In the genomic region with DNA sequence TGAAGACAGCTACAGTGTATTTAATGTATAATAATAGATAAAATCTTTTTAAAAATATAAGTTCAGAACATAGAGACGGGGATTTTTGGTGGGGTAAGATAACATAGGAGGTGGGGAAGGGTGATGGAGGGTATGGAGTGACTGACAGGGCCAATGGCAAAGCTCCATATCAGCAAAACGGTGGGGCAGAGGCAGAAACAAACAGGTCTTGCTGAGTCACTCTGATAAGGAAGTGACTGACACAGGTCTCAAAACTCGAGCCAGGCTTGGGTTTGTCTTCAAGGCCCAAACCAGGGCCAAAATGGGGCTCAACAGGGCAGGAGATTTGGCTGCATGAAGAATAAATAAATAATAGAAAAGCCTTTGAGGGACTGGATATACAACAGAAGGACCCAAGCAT, we compare ENCODE assay signal across 31 mouse cellular contexts. TPM values are rescaled to one million over a fixed set of nuclear protein-coding genes. Genes with fewer than 3 reads are reported as not detected.
DNase-seq lines count a peak whose midpoint lies in the region; ATAC-seq and TF ChIP-seq lines count a peak whose summit lies in the region.
"Had no signal": no experiment of that assay in that cellular context is flagged by ENCODE, and none has a peak within 500 bp of the region (broad histone marks: within the 10 kb centered on the region; RNA-seq: fewer than 3 reads in every experiment).

No protein-coding gene starts in this region.

- 0 out of 2 replicates have a peak, but pooled peaks cover 1% of the 10 kb centered on the region for H3K9me3 ChIP-seq in liver, embryonic 13.5 days (replicated peaks)
- H3K9me3 ChIP-seq in liver, embryonic 12.5 days (replicated peaks), result no peaks in the 10 kb centered on the region
- H3K9me3 ChIP-seq in MEL (replicated peaks; ENCODE audit: insufficient read depth, low read length), result no peaks in the 10 kb centered on the region
- H3K9me3 ChIP-seq: embryonic facial prominence, embryonic 15.5 days; forebrain, embryonic 12.5 days; limb, embryonic 10.5 days; limb, embryonic 15.5 days; neural tube, embryonic 12.5 days had no signal

- H3K36me3 ChIP-seq in liver, embryonic 13.5 days, result no peaks in the 10 kb centered on the region
- no peaks in the 10 kb centered on the region for H3K36me3 ChIP-seq in liver, embryonic 12.5 days
- peaks cover 0 to 5% of the 10 kb centered on the region in 2 experiments; a peak in 2 of 4 replicates for H3K36me3 ChIP-seq in MEL (ENCODE audit: control insufficient read depth in 1 of 2, insufficient read depth in 2 of 2, low read length in 2 of 2)
- H3K36me3 ChIP-seq: embryonic facial prominence, embryonic 10.5 days; embryonic facial prominence, embryonic 15.5 days; forebrain, embryonic 12.5 days; heart, embryonic 13.5 days; hindbrain, embryonic 10.5 days; limb, embryonic 10.5 days; limb, embryonic 15.5 days; neural tube, embryonic 12.5 days had no signal

- H3K4me2 ChIP-seq in liver, embryonic 13.5 days, result no peak overlapping the region
- H3K4me2 ChIP-seq in liver, embryonic 12.5 days, result no peak overlapping the region
- H3K4me2 ChIP-seq: embryonic facial prominence, embryonic 15.5 days; forebrain, embryonic 12.5 days; heart, embryonic 13.5 days; limb, embryonic 15.5 days; neural tube, embryonic 12.5 days had no signal

- TF ChIP-seq RAD21 in MEL (IDR thresholded peaks at IDR 0.05; ENCODE audit: low read depth, low read length), result no peak

- TF ChIP-seq CTCF in MEL (IDR thresholded peaks at IDR 0.05 in 2 of 3, conservative IDR thresholded peaks at IDR 0.05 in 1 of 3; ENCODE audit: control insufficient read depth in 1 of 3, insufficient read depth in 1 of 3, low read depth in 2 of 3, low read length in 3 of 3, poor library complexity in 1 of 3, severe bottlenecking in 1 of 3), result no peak

- H3K27ac ChIP-seq in liver, embryonic 13.5 days, result no peak overlapping the region
- H3K27ac ChIP-seq in liver, embryonic 12.5 days, result no peak overlapping the region
- peak overlapping the region; percentile 75 for H3K27ac ChIP-seq in MEL (ENCODE audit: control insufficient read depth, low read depth, low read length)
- H3K27ac ChIP-seq: embryonic facial prominence, embryonic 10.5 days; embryonic facial prominence, embryonic 15.5 days; forebrain, embryonic 12.5 days; heart, embryonic 13.5 days; hindbrain, embryonic 10.5 days; kidney, postnatal 0 days; limb, embryonic 10.5 days; limb, embryonic 15.5 days; macrophage; neural tube, embryonic 12.5 days had no signal

- H3K27me3 ChIP-seq in liver, embryonic 13.5 days, result no peaks in the 10 kb centered on the region
- H3K27me3 ChIP-seq in liver, embryonic 12.5 days (replicated peaks), result no peaks in the 10 kb centered on the region
- no peaks in the 10 kb centered on the region for H3K27me3 ChIP-seq in MEL (ENCODE audit: control insufficient read depth in 1 of 2, insufficient read depth in 2 of 2, low read length in 2 of 2)
- H3K27me3 ChIP-seq: embryonic facial prominence, embryonic 15.5 days; forebrain, embryonic 12.5 days; heart, embryonic 13.5 days; limb, embryonic 15.5 days; neural tube, embryonic 12.5 days had no signal

- peak; percentile 4 for DNase-seq in liver, embryonic 13.5 days
- DNase-seq in MEL (ENCODE audit: low read depth, low spot score), result peak; percentile 85
- peak; percentile 2 for DNase-seq in c-Kit-negative CD71-positive TER-119-positive erythroid progenitor cells, embryonic 14.5 days (ENCODE audit: low read depth, low spot score)
- no peak for DNase-seq in left cerebral cortex, postnatal 25 days (ENCODE audit: low spot score in 2 of 2)
- no peak for DNase-seq in lung, postnatal 10 days
- DNase-seq: adrenal gland, postnatal 25 days; B cell, adult 2 months; cerebellum, adult 2 months; cerebellum, postnatal 25 days; gastrocnemius, postnatal 10 days; heart, postnatal 10 days; kidney, adult 18-20 months; kidney, postnatal 4 days; liver, postnatal 0 days; midbrain, embryonic 14.5 days; right cerebral cortex, adult 18-20 months; spleen, adult 18-20 months; thymus, postnatal 14 days had no signal

- peak; percentile 61 to 80 for TF ChIP-seq EP300 in MEL (IDR thresholded peaks at IDR 0.05; ENCODE audit: low read depth in 1 of 2, low read length in 2 of 2)

- no peak for TF ChIP-seq POLR2A in MEL (IDR thresholded peaks at IDR 0.05; ENCODE audit: control insufficient read depth in 1 of 2, insufficient read depth in 1 of 2, low read depth in 1 of 2, low read length in 2 of 2, poor library complexity in 1 of 2)

- no peaks in the 10 kb centered on the region for H3K79me2 ChIP-seq in MEL (ENCODE audit: control insufficient read depth, insufficient read depth, low read length, poor library complexity)

- H3K4me1 ChIP-seq in liver, embryonic 13.5 days (replicated peaks), result peaks cover 3% of the 10 kb centered on the region; the same call in 1 of the 2 replicates
- peaks cover 5% of the 10 kb centered on the region for H3K4me1 ChIP-seq in liver, embryonic 12.5 days
- peaks cover 0 to 8% of the 10 kb centered on the region in 2 experiments; a peak in 3 of 4 replicates for H3K4me1 ChIP-seq in MEL (ENCODE audit: control insufficient read depth in 1 of 2, insufficient read depth in 2 of 2, low read length in 2 of 2)
- H3K4me1 ChIP-seq: embryonic facial prominence, embryonic 10.5 days; embryonic facial prominence, embryonic 15.5 days; forebrain, embryonic 12.5 days; heart, embryonic 13.5 days; hindbrain, embryonic 10.5 days; limb, embryonic 10.5 days; limb, embryonic 15.5 days; neural tube, embryonic 12.5 days had no signal

- intact Hi-C loops in left cerebral cortex, postnatal 25 days (cut with DNase I), result no loop called here

- WGBS in liver, embryonic 13.5 days (ENCODE audit: insufficient replicate concordance), result 18% methylated on average over 3 of the region's 3 CpGs
- 33% methylated on average over 3 of the region's 3 CpGs for WGBS in liver, embryonic 12.5 days (ENCODE audit: insufficient replicate concordance)

- H3K4me3 ChIP-seq in liver, embryonic 13.5 days (replicated peaks), result no peak overlapping the region
- no peak overlapping the region for H3K4me3 ChIP-seq in liver, embryonic 12.5 days
- H3K4me3 ChIP-seq in MEL (ENCODE audit: control insufficient read depth in 1 of 2, insufficient read depth in 1 of 2, low read depth in 2 of 2, low read length in 2 of 2), result no peak overlapping the region
- H3K4me3 ChIP-seq: embryonic facial prominence, embryonic 10.5 days; embryonic facial prominence, embryonic 15.5 days; forebrain, embryonic 12.5 days; heart, embryonic 13.5 days; hindbrain, embryonic 10.5 days; limb, embryonic 10.5 days; limb, embryonic 15.5 days; neural tube, embryonic 12.5 days had no signal

- ATAC-seq in liver, embryonic 13.5 days (ENCODE audit: low read depth), result no peak
- no peak for ATAC-seq in liver, embryonic 12.5 days
- ATAC-seq in monocyte, adult 5-6 weeks (replicated peaks; ENCODE audit: insufficient number of reproducible peaks, low FRiP score, low TSS enrichment, poor library complexity, severe bottlenecking), result no peak
- ATAC-seq: hindbrain, embryonic 16.5 days; liver, postnatal 0 days had no signal

- no peak overlapping the region for H3K9ac ChIP-seq in liver, embryonic 13.5 days
- no peak overlapping the region for H3K9ac ChIP-seq in liver, embryonic 12.5 days
- H3K9ac ChIP-seq in MEL (ENCODE audit: control insufficient read depth, low read depth, low read length, poor library complexity, severe bottlenecking), result no peak overlapping the region
- H3K9ac ChIP-seq: embryonic facial prominence, embryonic 15.5 days; forebrain, embryonic 12.5 days; heart, embryonic 13.5 days; limb, embryonic 15.5 days; liver, postnatal 0 days; neural tube, embryonic 12.5 days had no signal

TF ChIP-seq in MEL, 35 proteins besides CTCF, POLR2A, EP300 and RAD21:
- peak; percentile 25; the same call in 1 of the 2 replicates for TF ChIP-seq RCOR1 (IDR thresholded peaks at IDR 0.05; ENCODE audit: low read depth, low read length)
- no peak for TF ChIP-seq USF1 (IDR thresholded peaks at IDR 0.05; ENCODE audit: low read depth, low read length)
- TF ChIP-seq HCFC1 (IDR thresholded peaks at IDR 0.05; ENCODE audit: low read depth, low read length), result peak; percentile 72
- TF ChIP-seq POLR2AphosphoS5 (IDR thresholded peaks at IDR 0.05; ENCODE audit: borderline replicate concordance, low read depth, low read length), result no peak
- 0 out of 2 replicates have a peak, but pooled peaks have one; percentile 28 for TF ChIP-seq MYC (IDR thresholded peaks at IDR 0.05; ENCODE audit: low read depth, low read length)
- peak; percentile 72 for TF ChIP-seq GATA1 (IDR thresholded peaks at IDR 0.05; ENCODE audit: low read depth, low read length)
- TF ChIP-seq ZC3H11A (IDR thresholded peaks at IDR 0.05; ENCODE audit: low read depth, low read length), result peak; percentile 68
- TF ChIP-seq MAFK (IDR thresholded peaks at IDR 0.05; ENCODE audit: borderline replicate concordance, low read depth, low read length), result peak; percentile 94
- peak; percentile 94 for TF ChIP-seq GABPA (IDR thresholded peaks at IDR 0.05; ENCODE audit: low read depth, low read length)
- peak; percentile 84 for TF ChIP-seq ELF1 (IDR thresholded peaks at IDR 0.05; ENCODE audit: low read depth, low read length)
- TF ChIP-seq KAT2A (conservative IDR thresholded peaks at IDR 0.05; ENCODE audit: low read depth, low read length), result 0 out of 2 replicates have a peak, but pooled peaks have one; percentile 24
- TF ChIP-seq ZNF384 (IDR thresholded peaks at IDR 0.05; ENCODE audit: low read depth, low read length), result no peak
- no peak for TF ChIP-seq MEF2A (IDR thresholded peaks at IDR 0.05; ENCODE audit: extremely low read depth, insufficient replicate concordance, low read depth, low read length, poor library complexity, severe bottlenecking)
- TF ChIP-seq ETS1 (IDR thresholded peaks at IDR 0.05; ENCODE audit: low read depth, low read length), result peak; percentile 69

RNA-seq across cellular contexts. Expression of a gene that starts 38.8 kb away (rescaled TPM):
- polyA plus RNA-seq in liver, embryonic 13.5 days (2015; fragmentation: Nextera tagmentation; extraction: Ambion mirVana), result 12.1 and 17.0 TPM in 2 replicates
- polyA plus RNA-seq in liver, embryonic 12.5 days (2016; fragmentation: Nextera tagmentation; extraction: Ambion mirVana), result 29.2 and 30.5 TPM in 2 replicates
- 0.13 and 0.23 TPM in 2 replicates for total RNA-seq in MEL (2012; rRNA removed)
- polyA plus RNA-seq in MEL (2012; ENCODE audit: insufficient read depth in 1 of 2, insufficient read length in 2 of 2, low read depth in 1 of 2, low replicate concordance in 2 of 2, missing spikeins in 1 of 2), result under 1 TPM in 1 of 2 experiments, not detected in 1; 0.86 TPM
- 0.10 TPM in 1 of 3 replicates, not detected in the others for total RNA-seq in monocyte, adult 5-6 weeks (2017)
- total RNA-seq in left cerebral cortex, postnatal 25 days (2021), result 1 to 10 TPM; 1.9 to 2.0 TPM

Comparison
In these comparisons a context has a peak if more than half of its experiments do, and no peak if none do; other contexts are left out.
1. DNase-seq: peak in liver, embryonic 13.5 days (single experiment), MEL (single experiment) and c-Kit-negative CD71-positive TER-119-positive erythroid progenitor cells, embryonic 14.5 days (single experiment); none in left cerebral cortex, postnatal 25 days (0 of 2) and lung, postnatal 10 days (single experiment).